Mouse (Mus musculus) cerebral cortex, adult 2 months (tissue): ENCODE data around the gene Arrdc5.

Source experiments
- WGBS: fragments of 180-500 bp; shearing (Covaris S2); methylation state at CpG from one replicate; pipeline ENCODE4 v1.1.7; 2018; 5-methylcytosine and 5-hydroxymethylcytosine counted together

Gene Arrdc5

GRCm38 (mm10) chr17:56300186-56300585, at the start of gene Arrdc5:
Arrdc5 (minus strand) TSS chr17:56300286.
- 94% methylated on average over 9 of the region's 9 CpGs for WGBS

GRCm38 (mm10) chr17:56348128-56348527, 48.0 kb upstream of the Arrdc5 start:
- 65% methylated on average over 4 of the region's 4 CpGs for WGBS

GRCm38 (mm10) chr17:56345364-56345763, 45.3 kb upstream of the Arrdc5 start:
- 68% methylated on average over 2 of the region's 2 CpGs for WGBS

- WGBS: 76% methylated on average over 3 of the region's 3 CpGs
Observed at GRCm38 (mm10) chr17:56343466-56343865, 43.4 kb upstream of the Arrdc5 start.

GRCm38 (mm10) chr17:56338909-56339308, 38.8 kb upstream of the Arrdc5 start:
- WGBS: 67% methylated on average over 4 of the region's 4 CpGs

- WGBS: 77% methylated on average over 6 of the region's 6 CpGs
Observed at GRCm38 (mm10) chr17:56337791-56338190, 37.7 kb upstream of the Arrdc5 start.

- WGBS: 31% methylated on average over 4 of the region's 4 CpGs
Observed at GRCm38 (mm10) chr17:56337190-56337589, 37.1 kb upstream of the Arrdc5 start.

- WGBS: 40% methylated on average over 8 of the region's 8 CpGs
Observed at GRCm38 (mm10) chr17:56332987-56333386, 32.9 kb upstream of the Arrdc5 start.

- WGBS: 54% methylated on average over 3 of the region's 3 CpGs
Observed at GRCm38 (mm10) chr17:56330345-56330744, 30.3 kb upstream of the Arrdc5 start.

GRCm38 (mm10) chr17:56326153-56327147, 26.4 kb upstream of the Arrdc5 start:
- 1% methylated on average over 66 of the region's 67 CpGs for whole genome bisulfite sequencing

- under 1% methylated on average over 56 of the region's 57 CpGs for WGBS
Observed at GRCm38 (mm10) chr17:56325450-56326152, 25.5 kb upstream of the Arrdc5 start, which contains the start of gene Kdm4b. Kdm4b (plus strand) TSS chr17:56326062.

- 72% methylated on average over 3 of the region's 3 CpGs for WGBS
Observed at GRCm38 (mm10) chr17:56324419-56324818, 24.3 kb upstream of the Arrdc5 start.

GRCm38 (mm10) chr17:56309191-56309945, 9.3 kb upstream of the Arrdc5 start:
- WGBS: 92% methylated on average over 15 of the region's 15 CpGs

- WGBS: 85% methylated on average over 6 of the region's 6 CpGs
Observed at GRCm38 (mm10) chr17:56308088-56308487, 8.0 kb upstream of the Arrdc5 start.

GRCm38 (mm10) chr17:56305826-56306225, 5.7 kb upstream of the Arrdc5 start:
- WGBS: 68% methylated on average over 8 of the region's 8 CpGs

- 33% methylated on average over 9 of the region's 9 CpGs for WGBS
Observed at GRCm38 (mm10) chr17:56305156-56305555, 5.1 kb upstream of the Arrdc5 start.

GRCm38 (mm10) chr17:56304718-56305117, 4.6 kb upstream of the Arrdc5 start:
- WGBS: 20% methylated on average over 11 of the region's 11 CpGs

GRCm38 (mm10) chr17:56303847-56304586, 3.9 kb upstream of the Arrdc5 start:
- under 1% methylated on average over 68 of the region's 68 CpGs for WGBS

- WGBS: under 1% methylated on average over 43 of the region's 43 CpGs
Observed at GRCm38 (mm10) chr17:56303160-56303846, 3.2 kb upstream of the Arrdc5 start, which contains the start of gene Uhrf1. Uhrf1 (plus strand) TSS chr17:56303321.

GRCm38 (mm10) chr17:56302363-56302996, 2.4 kb upstream of the Arrdc5 start:
- 33% methylated on average over 13 of the region's 13 CpGs for WGBS
